Mouse (Mus musculus) adrenal gland, adult 18-20 months (tissue): ENCODE results near the gene Cend1. TPM values are rescaled to one million over a fixed set of nuclear protein-coding genes. Genes with fewer than 3 reads are reported as not detected.

Source experiments
- DNase-seq, 2 experiments: peaks; one replicate each; pipeline ENCODE4 v3.0.0; 2021 to 2022; ENCODE audit warnings: low spot score in 2 of 2
- total RNA-seq, 2 experiments: library from RNA; stranded (reverse); gene quantifications; 1 replicate in 1 of 2; 2 replicates in 1 of 2; pipeline ENCODE4 v1.2.3; 2021

Cend1 gene
- total RNA-seq, 2 experiments from 2014 or later = 1.7 to 2.4 TPM

GRCm38 (mm10) chr7:141394158-141394557 is 35.1 kb downstream of the Cend1 start:
- DNase-seq = peak in 1 of 2 experiments; percentile 44

GRCm38 (mm10) chr7:141392552-141393222 is 36.6 kb downstream of the Cend1 start:
- DNase-seq = peak in 1 of 2 experiments; percentile 29

DNA sequence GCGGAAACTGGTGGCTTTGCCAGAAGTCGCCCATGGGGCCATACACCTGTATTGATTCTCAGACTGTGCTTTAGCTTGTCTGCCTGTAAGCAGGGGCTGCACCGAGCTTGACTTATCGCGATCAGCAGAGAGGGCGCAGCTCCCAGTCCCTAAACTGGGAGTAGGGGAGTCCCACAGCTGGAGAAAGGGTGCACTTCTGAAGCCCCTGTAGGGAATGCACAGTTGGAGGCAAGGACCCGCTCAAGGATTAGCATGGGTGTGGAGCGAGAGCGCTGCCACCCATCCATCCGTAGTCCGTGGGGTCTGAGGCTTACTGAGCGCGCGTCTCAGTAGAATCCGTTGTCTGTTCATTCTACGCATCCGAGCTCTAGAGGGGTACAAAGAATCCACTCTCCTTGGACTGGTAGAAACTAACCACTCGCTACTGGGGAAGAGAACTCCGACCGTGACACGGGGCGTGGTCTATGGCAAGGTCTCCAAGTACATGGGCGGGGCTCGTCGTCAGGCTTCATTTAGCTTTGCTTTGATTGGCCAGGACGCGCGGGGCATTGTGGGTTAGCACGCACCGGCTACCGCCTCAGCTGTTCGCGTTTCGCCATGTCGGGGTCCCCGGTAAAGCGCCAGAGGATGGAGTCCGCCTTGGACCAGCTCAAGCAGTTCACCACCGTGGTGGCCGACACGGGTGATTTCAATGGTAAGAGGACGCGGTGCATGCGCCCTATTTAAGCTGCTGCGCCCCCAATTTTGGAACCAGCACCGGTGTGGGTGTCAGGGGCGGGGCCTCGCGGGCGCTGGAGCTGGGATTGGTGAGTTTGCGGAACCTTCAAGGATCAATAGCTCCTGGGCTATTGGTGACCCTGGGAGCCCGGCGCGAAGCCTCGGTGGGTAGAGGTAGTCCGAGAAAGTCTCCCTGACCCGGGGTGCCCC is 37.4 kb downstream of the Cend1 start, which contains the start of gene Taldo1:
TSS of gene Taldo1 (plus strand) at position 575 of the 927 bp plus-strand sequence.
- peak; percentile 93 to 96 for DNase-seq

- no peak for DNase-seq
Observed at GRCm38 (mm10) chr7:141390326-141391259, 38.7 kb downstream of the Cend1 start.

DNA sequence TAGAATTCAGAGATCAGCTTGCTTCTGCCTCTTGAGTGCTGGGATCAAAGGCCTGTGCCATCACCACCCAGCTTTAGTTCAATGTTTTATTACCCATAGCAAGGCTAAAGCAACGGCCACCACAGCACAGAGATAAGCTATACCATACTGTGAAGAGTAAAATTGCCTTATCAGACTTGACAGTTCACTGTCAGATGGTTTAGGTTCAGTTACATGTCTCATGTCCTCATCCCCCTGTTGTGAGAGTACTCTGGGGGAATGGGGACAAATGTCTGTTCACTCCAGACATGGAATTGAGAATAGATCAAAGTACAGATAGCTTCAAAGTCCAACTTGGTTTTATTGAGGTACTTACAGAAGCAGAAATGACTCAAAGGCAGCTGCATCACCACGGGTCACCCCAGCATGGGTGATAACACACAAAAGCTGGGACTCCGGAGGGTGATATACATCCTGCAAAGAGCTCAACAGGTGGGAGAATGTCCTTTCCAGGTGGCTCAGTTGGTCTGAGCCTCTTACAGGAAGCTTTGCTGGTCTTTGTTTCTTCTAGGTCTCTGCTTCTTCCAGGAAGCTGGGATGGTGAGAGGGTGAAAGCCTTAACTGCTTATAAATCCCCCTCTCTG is 40.7 kb downstream of the Cend1 start:
- no peak for DNase-seq

DNA sequence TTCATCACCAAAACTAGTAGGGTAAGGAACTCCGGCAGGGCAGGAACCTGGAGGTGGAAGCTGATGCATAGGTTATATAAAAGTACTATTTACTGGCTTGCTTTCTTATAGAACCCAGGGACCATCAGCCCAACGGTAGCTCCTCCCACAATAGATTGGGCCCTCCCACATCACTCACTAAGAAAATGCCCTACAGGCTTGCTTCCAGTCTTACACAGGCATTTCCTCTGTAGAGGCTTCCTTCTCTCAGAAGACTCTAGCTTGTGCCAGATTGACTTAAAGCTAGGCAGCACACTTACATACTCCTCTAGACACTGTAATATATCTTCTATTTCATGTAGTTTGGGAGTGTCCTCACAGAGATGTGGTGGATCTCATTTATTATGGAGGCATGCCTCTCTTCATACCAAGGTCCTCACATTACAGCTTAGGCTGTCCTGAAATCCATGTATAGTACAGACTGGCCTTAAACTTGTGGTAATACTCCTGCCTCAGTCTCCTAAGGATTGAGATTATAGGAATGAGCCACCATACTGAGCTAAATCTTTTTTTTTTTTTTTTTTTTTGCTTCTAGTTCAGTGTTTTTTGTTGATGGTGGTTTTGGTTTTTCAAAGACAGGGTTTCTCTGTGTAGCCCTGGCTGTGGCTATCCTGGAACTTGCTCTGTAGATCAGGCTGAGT is 41.3 kb downstream of the Cend1 start:
- no peak for DNase-seq

DNA sequence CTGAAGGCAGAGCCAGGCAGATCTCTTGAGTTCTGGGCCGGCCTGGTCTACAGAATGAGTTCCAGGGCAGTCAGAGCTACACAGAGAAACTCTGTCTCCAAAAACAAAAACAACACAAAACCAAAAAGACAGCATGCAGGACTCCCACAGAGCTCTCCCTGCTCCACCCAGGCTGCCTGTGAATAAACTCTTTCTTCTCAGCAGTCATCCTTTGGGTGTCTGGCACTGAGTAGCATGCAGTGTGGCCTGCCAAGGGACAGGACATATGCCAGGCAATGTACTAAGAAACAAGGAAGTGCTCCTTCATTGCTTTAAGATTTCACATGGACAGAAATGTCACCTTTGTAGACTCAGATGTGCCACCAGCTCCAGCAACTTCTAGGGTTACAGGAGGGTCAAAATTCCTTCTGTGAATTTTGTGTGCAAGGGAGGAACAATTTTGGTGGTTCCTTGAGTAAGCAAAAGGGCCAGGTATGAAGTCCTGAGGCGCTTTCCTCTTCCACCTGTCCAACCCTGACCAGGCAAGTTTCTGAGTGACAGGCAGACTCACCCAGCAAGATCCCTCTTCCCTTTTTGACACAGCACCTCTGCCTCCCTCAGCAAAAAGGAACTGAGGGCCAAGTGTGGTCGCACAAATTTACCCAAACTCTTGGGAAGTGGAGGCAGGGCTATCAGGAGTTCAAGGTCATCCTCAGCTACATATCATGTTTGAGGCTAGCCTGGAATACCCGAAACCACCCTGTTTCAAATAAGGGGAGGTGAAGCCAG is 48.0 kb downstream of the Cend1 start:
- no peak for DNase-seq

DNA sequence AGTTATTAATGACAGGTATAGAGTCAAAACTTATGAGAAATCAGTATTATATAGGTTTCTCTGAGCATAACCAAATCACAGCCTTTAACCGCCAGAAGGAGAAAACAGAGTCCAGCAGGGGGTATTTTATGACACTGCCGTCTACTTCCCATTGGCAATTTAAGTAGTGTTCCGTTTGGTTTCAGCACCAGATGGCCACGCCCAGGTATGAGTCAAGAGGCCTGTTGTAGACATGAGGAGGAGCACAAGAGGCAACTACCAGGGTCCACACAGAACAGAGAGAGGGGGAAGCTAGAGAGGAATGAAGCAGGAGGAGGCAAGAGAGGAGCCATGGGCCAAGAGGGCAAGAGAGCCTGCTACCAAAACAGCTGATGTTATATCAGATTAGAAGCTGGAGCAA is 49.7 kb downstream of the Cend1 start:
- no peak for DNase-seq

Other genes with a start within 250 kb of the Cend1 start
- gene Hras, start 235.5 kb downstream of the Cend1 start, total RNA-seq = 10 to 100 TPM; 87.8 to 99.7 TPM
- 1 to 10 TPM; 3.9 to 6.9 TPM for gene Lrrc56, start 235.3 kb downstream of the Cend1 start, total RNA-seq
- under 1 TPM; 0.13 to 0.33 TPM for gene Lmntd2, start 215.4 kb downstream of the Cend1 start, total RNA-seq
- 1 to 10 TPM; 1.4 to 2.6 TPM for gene Rassf7, start 213.6 kb downstream of the Cend1 start, total RNA-seq
- gene Phrf1, start 200.7 kb downstream of the Cend1 start, total RNA-seq = 10 to 100 TPM; 75.8 to 76.0 TPM
- gene Irf7, start 163.0 kb downstream of the Cend1 start, total RNA-seq = 1 to 10 TPM; 7.9 to 8.4 TPM
- 1 to 10 TPM; 1.6 to 9.5 TPM for gene Cdhr5, start 152.7 kb downstream of the Cend1 start, total RNA-seq
- not detected for gene Sct, start 150.4 kb downstream of the Cend1 start, total RNA-seq
- gene Drd4, start 137.5 kb downstream of the Cend1 start, total RNA-seq = under 1 TPM; 0.19 to 0.27 TPM
- 10 to 100 TPM; 21.9 to 30.3 TPM for gene Deaf1, start 101.8 kb downstream of the Cend1 start, total RNA-seq
- 10 to 100 TPM; 25.7 to 25.9 TPM for gene Tmem80, start 101.8 kb downstream of the Cend1 start, total RNA-seq
- 1 to 10 TPM; 1.9 to 2.7 TPM for gene Eps8l2, start 90.6 kb downstream of the Cend1 start, total RNA-seq
- 100 to 1,000 TPM; 677 to 814 TPM for gene Taldo1, start 37.3 kb downstream of the Cend1 start, total RNA-seq
- 10 to 100 TPM; 25.5 to 35.3 TPM for gene Gatd1, start 15.4 kb downstream of the Cend1 start, total RNA-seq
- 100 to 1,000 TPM; 104 to 105 TPM for gene Slc25a22, start 8.4 kb upstream of the Cend1 start, total RNA-seq
- gene Pidd1, start 14.5 kb upstream of the Cend1 start, total RNA-seq = 1 to 10 TPM; 1.1 to 1.4 TPM
- 1,000 to 10,000 TPM in 1 of 2 experiments, 100 to 1,000 TPM in 1; 949 to 1,096 TPM for gene Rplp2, start 17.9 kb upstream of the Cend1 start, total RNA-seq
- gene Pnpla2, start 25.7 kb upstream of the Cend1 start, total RNA-seq = 1,000 to 10,000 TPM in 1 of 2 experiments, 100 to 1,000 TPM in 1; 739 to 1,290 TPM
- 10 to 100 TPM; 11.2 to 12.5 TPM for gene Cracr2b, start 31.6 kb upstream of the Cend1 start, total RNA-seq
- 100 to 1,000 TPM; 317 to 379 TPM for gene Cd151, start 37.9 kb upstream of the Cend1 start, total RNA-seq
- gene Polr2l, start 45.6 kb upstream of the Cend1 start, total RNA-seq = 100 to 1,000 TPM; 104 to 114 TPM
- 10 to 100 TPM; 49.6 to 61.3 TPM for gene Tspan4, start 45.7 kb upstream of the Cend1 start, total RNA-seq
- 10 to 100 TPM; 54.5 to 59.0 TPM for gene Chid1, start 110.4 kb upstream of the Cend1 start, total RNA-seq
- 10 to 100 TPM; 56.4 to 83.8 TPM for gene Ap2a2, start 132.7 kb upstream of the Cend1 start, total RNA-seq
- gene Muc6, start 225.8 kb upstream of the Cend1 start, total RNA-seq = not detected